In the genomic region with DNA sequence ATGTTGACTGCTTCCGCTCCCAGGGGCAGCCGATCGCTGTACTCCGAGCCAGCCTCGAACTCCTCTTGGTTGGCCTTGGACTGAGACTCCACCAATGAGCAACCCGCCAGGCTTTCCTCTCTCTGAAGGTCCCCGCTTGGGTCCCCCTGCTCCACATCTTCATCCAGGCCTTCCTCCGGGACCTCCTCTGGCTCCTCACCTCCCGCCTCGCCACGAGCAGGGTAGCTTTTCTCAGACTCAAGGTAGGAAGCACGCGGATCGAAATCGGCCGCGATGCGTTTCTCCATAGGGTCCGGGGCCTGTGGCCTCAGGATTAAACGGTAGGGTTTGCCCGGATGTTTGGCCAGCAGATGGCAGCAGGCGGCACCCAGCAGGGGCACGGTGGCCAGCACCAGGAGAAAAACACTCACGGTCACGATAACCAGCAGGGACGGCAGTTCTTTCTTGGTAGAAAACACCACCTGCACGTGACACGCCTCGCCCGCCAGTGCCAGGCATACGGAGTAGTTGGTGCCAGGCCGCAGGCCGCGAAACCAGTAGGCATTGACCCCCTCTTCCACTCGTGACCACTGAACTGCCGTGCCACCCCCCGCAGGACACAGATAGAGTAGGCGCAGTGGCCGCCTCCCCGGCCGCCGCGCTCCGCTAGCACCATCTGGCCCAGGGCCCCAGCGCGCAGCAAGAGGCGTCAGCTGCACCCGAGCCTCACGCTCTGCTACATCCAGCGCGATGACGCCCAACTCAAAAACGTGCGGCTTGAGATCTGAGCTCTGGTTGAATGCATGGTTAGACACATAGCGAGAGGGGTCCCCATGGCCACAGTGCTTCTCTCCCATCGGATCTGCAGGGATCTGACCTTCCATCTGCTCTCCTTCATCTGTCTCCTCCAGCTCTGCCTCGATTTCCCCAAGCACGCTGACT, we compare ENCODE assay signal across 8 mouse cellular contexts. TPM values are rescaled to one million over a fixed set of nuclear protein-coding genes. Genes with fewer than 3 reads are reported as not detected.
A peak's percentile ranks its signal among the peaks of the same experiment; 100 is the strongest.
DNase-seq lines count a peak whose midpoint lies in the region; ATAC-seq and TF ChIP-seq lines count a peak whose summit lies in the region.

No protein-coding gene starts in this region.

- 0 out of 2 replicates have a peak overlapping the region, but pooled peaks have one; percentile 25 for H3K9ac ChIP-seq in heart, embryonic 15.5 days
- no peak overlapping the region for H3K9ac ChIP-seq in lung, postnatal 0 days (replicated peaks; ENCODE audit: low read depth)

- peaks cover 100% of the 10 kb centered on the region for H3K27me3 ChIP-seq in heart, embryonic 15.5 days
- peaks cover 80% of the 10 kb centered on the region for H3K27me3 ChIP-seq in lung, postnatal 0 days (replicated peaks; ENCODE audit: insufficient read depth, low read length)

- no peaks in the 10 kb centered on the region for H3K9me3 ChIP-seq in heart, embryonic 15.5 days (replicated peaks)
- no peaks in the 10 kb centered on the region for H3K9me3 ChIP-seq in lung, postnatal 0 days (ENCODE audit: low read length)

- H3K4me1 ChIP-seq in heart, embryonic 15.5 days (replicated peaks): peaks cover 48% of the 10 kb centered on the region
- H3K4me1 ChIP-seq in lung, postnatal 0 days (ENCODE audit: insufficient read depth, low read depth, low read length): peaks cover 8% of the 10 kb centered on the region; the same call in 1 of the 2 replicates
- peaks cover 54% of the 10 kb centered on the region for H3K4me1 ChIP-seq in olfactory bulb, adult 2 months (ENCODE audit: control insufficient read depth, insufficient read depth, low read length)

- TF ChIP-seq POLR2A in olfactory bulb, adult 2 months (IDR thresholded peaks at IDR 0.05; ENCODE audit: insufficient read depth, low read depth, low read length): no peak

- H3K27ac ChIP-seq in heart, embryonic 15.5 days: no peak overlapping the region
- no peak overlapping the region for H3K27ac ChIP-seq in lung, postnatal 0 days (ENCODE audit: low read length)
- peak overlapping the region; percentile 9; the same call in 1 of the 2 replicates for H3K27ac ChIP-seq in olfactory bulb, adult 2 months (ENCODE audit: insufficient read depth, low read depth, low read length)

- H3K4me2 ChIP-seq in heart, embryonic 15.5 days: peak overlapping the region; percentile 70
- peak overlapping the region; percentile 15; the same call in 1 of the 2 replicates for H3K4me2 ChIP-seq in lung, postnatal 0 days (replicated peaks; ENCODE audit: low read depth, low read length)

- DNase-seq in ovary, adult 18-20 months (ENCODE audit: low spot score): peak; percentile 41
- DNase-seq in ovary, postnatal 14 days (ENCODE audit: low spot score): no peak
- DNase-seq in embryo, embryonic 10.5 days (ENCODE audit: low spot score): peak; percentile 66
- peak; percentile 53 to 87 for DNase-seq in kidney, postnatal 36 days
- DNase-seq in lung, postnatal 0 days (ENCODE audit: low spot score): no peak
- DNase-seq in c-Kit-positive CD71-positive TER-119-positive erythroid progenitor cells, embryonic 14.5 days (ENCODE audit: low spot score): no peak

- 2% methylated on average over 58 of the region's 58 CpGs for WGBS in heart, embryonic 15.5 days
- 2% methylated on average over 58 of the region's 58 CpGs for WGBS in lung, postnatal 0 days
- 13% methylated on average over 58 of the region's 58 CpGs for WGBS in olfactory bulb, adult 2 months

- peak; percentile 71 for TF ChIP-seq CTCF in lung, postnatal 0 days (IDR thresholded peaks at IDR 0.05)
- peak; percentile 49; the same call in 1 of the 2 replicates for TF ChIP-seq CTCF in olfactory bulb, adult 2 months (IDR thresholded peaks at IDR 0.05; ENCODE audit: insufficient read depth, low read depth, low read length)

- H3K4me3 ChIP-seq in heart, embryonic 15.5 days: peak overlapping the region; percentile 39
- peak overlapping the region; percentile 6; the same call in 1 of the 2 replicates for H3K4me3 ChIP-seq in lung, postnatal 0 days (ENCODE audit: low read depth, low read length)
- H3K4me3 ChIP-seq in olfactory bulb, adult 2 months (ENCODE audit: insufficient read depth, low read depth, low read length): peak overlapping the region; percentile 25

- ATAC-seq in heart, embryonic 15.5 days (replicated peaks; ENCODE audit: insufficient number of reproducible peaks, insufficient read depth, low FRiP score, low read depth): 0 out of 2 replicates have a peak, but pooled peaks have one; percentile 47
- peak; percentile 44 for ATAC-seq in lung, postnatal 0 days

- no peak for TF ChIP-seq EP300 in lung, postnatal 0 days (IDR thresholded peaks at IDR 0.05)

- H3K36me3 ChIP-seq in heart, embryonic 15.5 days: no peaks in the 10 kb centered on the region
- no peaks in the 10 kb centered on the region for H3K36me3 ChIP-seq in lung, postnatal 0 days (ENCODE audit: insufficient read depth, low read length)

RNA-seq across cellular contexts. Expression of a gene that starts 6.1 kb away (rescaled TPM):
- polyA plus RNA-seq in heart, embryonic 15.5 days (2015; fragmentation: Nextera tagmentation; extraction: Ambion mirVana): 28.4 and 49.0 TPM in 2 replicates
- 21.6 and 28.5 TPM in 2 replicates for polyA plus RNA-seq in lung, postnatal 0 days (2015; fragmentation: Nextera tagmentation; extraction: Ambion mirVana)
- polyA plus RNA-seq in olfactory bulb, adult 2 months (2012; ENCODE audit: insufficient read depth, insufficient read length, low replicate concordance, missing spikeins): not detected in 2 replicates

RNA-seq across cellular contexts. Expression of a gene that starts 6.1 kb away (rescaled TPM):
- 0.20 TPM in 1 of 2 replicates, not detected in the other for polyA plus RNA-seq in heart, embryonic 15.5 days (2015; fragmentation: Nextera tagmentation; extraction: Ambion mirVana)
- not detected in 2 replicates for polyA plus RNA-seq in lung, postnatal 0 days (2015; fragmentation: Nextera tagmentation; extraction: Ambion mirVana)
- polyA plus RNA-seq in olfactory bulb, adult 2 months (2012; ENCODE audit: insufficient read depth, insufficient read length, low replicate concordance, missing spikeins): not detected in 2 replicates

RNA-seq across cellular contexts. Expression of a gene that starts 51.5 kb away (rescaled TPM):
- 10.0 and 15.8 TPM in 2 replicates for polyA plus RNA-seq in heart, embryonic 15.5 days (2015; fragmentation: Nextera tagmentation; extraction: Ambion mirVana)
- polyA plus RNA-seq in lung, postnatal 0 days (2015; fragmentation: Nextera tagmentation; extraction: Ambion mirVana): 6.4 and 6.8 TPM in 2 replicates
- not detected in 2 replicates for polyA plus RNA-seq in olfactory bulb, adult 2 months (2012; ENCODE audit: insufficient read depth, insufficient read length, low replicate concordance, missing spikeins)

RNA-seq across cellular contexts. Expression of a gene that starts 54.9 kb away (rescaled TPM):
- polyA plus RNA-seq in heart, embryonic 15.5 days (2015; fragmentation: Nextera tagmentation; extraction: Ambion mirVana): 25.2 and 28.6 TPM in 2 replicates
- polyA plus RNA-seq in lung, postnatal 0 days (2015; fragmentation: Nextera tagmentation; extraction: Ambion mirVana): 30.8 and 34.3 TPM in 2 replicates
- polyA plus RNA-seq in olfactory bulb, adult 2 months (2012; ENCODE audit: insufficient read depth, insufficient read length, low replicate concordance, missing spikeins): not detected in 2 replicates

Comparison
In these comparisons a context has a peak if more than half of its experiments do, and no peak if none do; other contexts are left out.
1. DNase-seq: peak in ovary, adult 18-20 months (single experiment), embryo, embryonic 10.5 days (single experiment) and kidney, postnatal 36 days (2 of 2); none in ovary, postnatal 14 days (single experiment), lung, postnatal 0 days (single experiment) and c-Kit-positive CD71-positive TER-119-positive erythroid progenitor cells, embryonic 14.5 days (single experiment).
2. Peak in every context shown above with its lines, with median percentiles within 50 percentile points of each other: H3K4me3 ChIP-seq.